Mouse (Mus musculus): ENCODE measurements around the gene Fh1.

The Fh1 gene

DNA sequence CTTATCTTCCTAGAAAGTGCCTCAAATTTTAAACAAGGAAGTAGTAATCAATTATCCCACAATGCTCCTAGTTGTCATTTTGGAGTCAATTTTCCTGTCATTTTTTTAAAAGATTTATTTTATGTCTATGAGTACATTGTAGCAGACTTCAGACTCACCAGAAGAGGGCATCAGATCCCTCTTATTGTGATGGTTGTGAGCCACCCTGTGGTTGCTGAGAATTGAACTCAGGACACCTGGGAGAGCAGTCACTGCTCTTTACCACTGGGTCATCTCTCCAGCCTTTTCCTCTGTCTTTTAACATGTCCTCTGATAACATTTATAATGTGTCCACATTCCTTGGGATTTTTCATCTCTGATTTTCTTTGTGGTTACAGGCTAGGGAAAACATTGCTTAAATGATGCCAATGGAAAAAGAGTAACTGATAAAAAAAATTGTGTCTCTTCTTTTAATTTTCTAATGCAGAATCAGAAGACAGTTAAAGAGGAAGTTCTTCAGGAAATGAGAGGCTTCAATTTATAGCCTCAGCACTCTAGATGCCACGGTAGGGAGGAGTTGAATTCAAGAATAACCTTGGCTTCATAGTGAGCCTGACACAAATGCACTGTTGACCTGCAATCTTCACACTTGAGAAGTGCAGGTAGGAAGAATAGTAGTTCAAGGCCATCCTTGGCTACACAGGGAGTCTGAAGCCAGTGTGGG is 706 bp upstream of the Fh1 start:
- no peak for ATAC-seq (ENCODE audit: insufficient number of reproducible peaks, low FRiP score, low TSS enrichment)

DNA sequence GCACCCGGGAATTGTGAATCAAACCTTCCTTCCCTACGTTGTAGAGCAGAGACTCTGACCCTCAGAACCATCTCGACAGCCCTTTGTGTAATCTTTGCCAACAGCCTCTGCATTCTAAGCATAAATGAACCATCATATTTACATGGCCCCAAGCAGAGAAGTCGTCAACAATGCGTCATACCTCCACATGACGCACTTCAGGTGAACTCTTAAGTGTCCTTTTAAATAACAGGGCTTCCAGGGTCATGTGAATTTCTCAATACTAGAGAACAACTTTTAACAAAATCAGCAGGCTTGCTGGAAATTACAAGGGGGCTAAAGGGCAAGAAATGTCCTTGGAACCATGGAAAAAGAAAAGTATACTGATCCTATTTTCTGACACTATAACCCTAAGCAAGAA is 1.8 kb downstream of the Fh1 start:
- ATAC-seq (ENCODE audit: insufficient number of reproducible peaks, low FRiP score, low TSS enrichment) = no peak

DNA sequence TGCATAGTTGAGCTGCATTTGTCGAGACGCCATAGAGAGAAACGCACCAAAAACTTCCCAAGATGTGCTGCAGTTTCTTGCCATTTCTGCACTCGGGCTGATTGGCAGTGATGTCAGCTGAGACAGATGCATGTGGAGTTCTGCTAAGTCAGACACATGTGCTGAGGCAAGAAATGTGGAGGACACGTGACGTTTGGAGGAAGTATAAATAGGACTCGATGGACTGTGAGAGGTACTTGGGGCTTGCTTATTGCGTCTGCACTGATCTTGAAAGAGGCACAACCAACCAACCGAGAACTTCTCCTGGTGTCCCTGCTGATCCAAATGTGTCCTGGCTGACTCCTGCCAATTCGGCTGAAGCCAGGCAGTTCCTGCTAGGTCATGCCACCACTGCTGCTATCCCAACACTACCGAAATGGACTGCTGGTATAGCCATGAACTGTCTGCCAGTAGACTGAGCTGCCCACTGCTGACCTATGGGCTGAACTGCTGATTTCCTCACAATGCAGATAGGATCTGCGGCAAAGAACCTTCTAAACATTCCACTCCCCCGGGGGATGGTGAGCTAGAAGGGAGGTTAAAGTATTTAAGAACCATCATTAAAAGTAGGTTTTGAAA is 5.5 kb downstream of the Fh1 start, which contains the start of gene Kmo:
Gene Kmo, plus strand, starts transcription at position 568 of the 618 bp plus-strand sequence.
- ATAC-seq (ENCODE audit: insufficient number of reproducible peaks, low FRiP score, low TSS enrichment) = no peak

DNA sequence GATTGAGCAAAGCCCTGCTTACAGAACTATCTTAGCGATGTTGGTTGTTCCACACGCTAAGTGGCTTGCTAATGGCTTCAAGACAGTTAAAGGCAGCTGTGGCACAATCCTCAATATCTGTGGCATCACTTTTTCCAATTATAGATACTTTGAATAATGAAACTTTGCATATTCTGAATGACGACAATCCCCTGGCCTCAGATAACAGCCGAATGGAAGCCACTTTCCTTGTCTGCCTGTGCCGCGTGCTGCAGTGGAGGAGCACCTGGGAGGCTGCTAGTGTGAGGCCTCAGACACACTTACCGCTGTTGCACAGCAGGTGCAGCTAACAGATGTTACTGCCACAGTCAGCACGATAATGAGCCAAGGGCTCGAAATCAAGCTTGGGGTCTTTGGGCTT is 10.4 kb downstream of the Fh1 start:
- no peak for ATAC-seq (ENCODE audit: insufficient number of reproducible peaks, low FRiP score, low TSS enrichment)

DNA sequence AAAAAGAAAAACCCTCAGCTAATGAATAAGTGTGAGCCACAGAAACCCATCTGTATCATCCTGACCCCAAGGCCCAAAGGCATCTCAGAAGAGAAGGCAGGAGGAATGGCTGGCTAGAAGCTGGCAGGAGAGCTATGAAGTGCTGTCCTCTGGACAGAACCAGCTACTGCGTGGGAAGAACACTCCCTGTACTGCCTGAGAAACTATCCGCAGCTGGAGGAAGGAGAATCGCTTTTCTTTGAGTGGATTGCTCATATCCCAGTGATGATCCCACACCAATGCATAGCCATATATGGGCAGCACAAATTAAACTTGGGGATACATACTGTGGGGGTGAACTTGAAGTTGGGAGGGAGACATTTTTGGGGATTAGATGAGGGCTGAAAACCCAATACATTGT is 16.7 kb downstream of the Fh1 start:
- no peak for ATAC-seq (ENCODE audit: insufficient number of reproducible peaks, low FRiP score, low TSS enrichment)

GRCm38 (mm10) chr1:175607838-175608585 is 17.4 kb downstream of the Fh1 start:
- ATAC-seq (ENCODE audit: insufficient number of reproducible peaks, low FRiP score, low TSS enrichment) = no peak

DNA sequence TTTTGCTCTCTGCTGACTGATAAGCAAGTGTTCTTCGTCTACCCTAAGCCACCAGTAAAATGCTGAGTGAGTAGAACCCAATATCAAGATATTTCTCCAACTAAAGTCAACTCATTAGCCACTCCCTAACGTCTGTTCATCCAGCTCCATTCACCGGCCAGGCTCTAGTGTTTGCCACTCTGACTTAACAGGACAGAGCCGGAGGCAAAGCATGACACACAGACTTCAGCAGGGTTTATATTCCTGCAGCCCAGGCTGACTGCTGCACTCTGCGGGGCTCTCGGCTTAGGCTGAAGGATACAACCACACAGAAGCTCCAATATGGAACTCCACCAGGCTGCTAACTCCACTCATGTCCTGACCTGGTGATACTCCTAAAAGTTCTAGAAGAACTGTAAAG is 18.1 kb downstream of the Fh1 start:
- ATAC-seq (ENCODE audit: insufficient number of reproducible peaks, low FRiP score, low TSS enrichment) = no peak

- no peak for ATAC-seq (ENCODE audit: insufficient number of reproducible peaks, low FRiP score, low TSS enrichment)
Measured at GRCm38 (mm10) chr1:175603390-175603789, 22.0 kb downstream of the Fh1 start.

DNA sequence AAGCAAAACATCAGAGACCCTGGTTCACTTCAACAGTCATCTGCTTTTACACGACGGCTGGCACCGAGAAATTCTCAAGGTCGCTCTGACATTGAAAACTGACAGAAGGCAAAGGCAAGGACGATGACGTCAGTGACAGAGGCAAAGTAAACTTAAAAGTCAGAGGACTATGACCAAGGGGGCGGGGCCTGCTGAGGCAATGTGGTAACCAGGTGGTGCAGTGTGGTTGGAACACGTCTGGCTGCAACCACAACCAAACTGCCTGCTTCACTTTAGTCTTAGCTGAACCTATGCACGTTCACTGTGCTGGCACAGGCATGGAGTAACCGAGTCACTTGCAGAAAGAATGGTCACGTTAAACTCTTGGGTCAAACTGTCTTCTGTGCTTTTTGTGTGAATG is 23.2 kb downstream of the Fh1 start:
- no peak for ATAC-seq (ENCODE audit: insufficient number of reproducible peaks, low FRiP score, low TSS enrichment)

DNA sequence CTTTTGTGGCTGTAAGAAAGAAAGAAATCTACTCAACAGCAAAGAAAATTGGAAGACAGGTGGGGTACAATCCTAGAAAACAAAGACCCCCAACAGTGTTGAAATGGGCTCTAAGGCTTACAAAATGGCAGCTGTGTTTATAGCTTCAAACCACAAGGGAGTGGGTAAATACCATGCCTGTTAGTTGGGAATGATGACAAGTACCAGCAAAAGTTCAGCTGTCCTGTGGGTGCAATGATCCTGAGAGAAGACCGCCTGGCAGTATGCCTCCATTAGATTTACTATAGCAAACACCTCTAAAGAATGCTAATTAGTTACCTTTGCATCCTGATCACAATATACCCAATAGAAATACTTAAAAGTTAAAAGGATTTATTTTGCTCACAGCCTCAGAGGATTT is 32.6 kb downstream of the Fh1 start:
- ATAC-seq (ENCODE audit: insufficient number of reproducible peaks, low FRiP score, low TSS enrichment) = no peak

DNA sequence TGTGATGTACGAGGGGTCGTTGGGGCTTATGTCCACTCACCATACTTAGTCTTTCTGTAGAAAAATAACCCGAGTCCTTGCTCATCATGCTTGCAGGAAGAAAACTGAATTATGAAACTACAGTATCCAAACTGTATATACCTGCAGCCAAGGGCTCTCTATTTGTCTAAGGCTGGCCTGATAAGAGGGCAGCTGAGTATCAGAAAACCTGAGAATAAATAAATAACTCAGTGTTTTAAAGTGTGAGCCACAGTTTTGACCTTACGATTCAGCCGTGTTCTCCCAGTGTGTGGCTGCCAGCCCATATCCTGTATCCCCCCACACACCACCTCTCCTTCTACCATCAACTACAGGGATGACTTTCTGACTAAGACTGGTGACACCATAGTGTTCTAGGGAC is 38.8 kb downstream of the Fh1 start:
- ATAC-seq (ENCODE audit: insufficient number of reproducible peaks, low FRiP score, low TSS enrichment) = no peak

GRCm38 (mm10) chr1:175585267-175585666 is 40.2 kb downstream of the Fh1 start:
- ATAC-seq (ENCODE audit: insufficient number of reproducible peaks, low FRiP score, low TSS enrichment) = no peak

- ATAC-seq (ENCODE audit: insufficient number of reproducible peaks, low FRiP score, low TSS enrichment) = no peak
Measured at GRCm38 (mm10) chr1:175582799-175583198, 42.6 kb downstream of the Fh1 start.

GRCm38 (mm10) chr1:175580346-175580745 is 45.1 kb downstream of the Fh1 start:
- peak; percentile 49; the same call in 1 of the 2 replicates for ATAC-seq (ENCODE audit: insufficient number of reproducible peaks, low FRiP score, low TSS enrichment)

DNA sequence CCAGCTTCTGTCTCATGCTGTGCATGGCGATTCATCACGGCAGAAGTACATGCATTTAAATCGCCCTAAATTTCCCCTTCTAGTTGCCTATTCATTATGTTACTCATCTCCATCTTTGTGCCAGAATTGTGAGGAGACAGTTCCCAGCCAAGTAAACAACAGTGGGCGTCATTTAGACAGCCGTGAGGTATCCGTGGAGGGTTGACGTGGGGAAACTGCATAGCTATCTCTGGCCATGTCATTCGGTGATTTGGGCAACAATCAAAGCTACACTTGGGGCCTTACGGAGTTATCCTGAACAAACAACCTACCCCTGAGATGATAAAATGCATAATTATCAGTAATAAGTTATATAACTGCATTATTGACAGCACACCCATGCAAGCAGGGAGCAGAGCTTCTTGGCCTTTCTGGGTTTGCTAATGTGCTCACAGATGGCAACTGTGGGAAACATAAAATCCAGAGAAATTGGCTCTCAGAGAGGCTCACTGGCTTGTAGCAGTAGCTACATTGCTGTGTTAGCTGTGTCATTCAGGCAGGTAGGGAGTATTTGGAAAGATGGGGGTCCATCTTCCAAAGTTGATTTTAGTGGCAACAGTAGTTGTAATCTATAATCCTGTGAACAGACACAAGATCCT is 45.7 kb downstream of the Fh1 start:
- peak; percentile 83; the same call in 1 of the 2 replicates for ATAC-seq (ENCODE audit: insufficient number of reproducible peaks, low FRiP score, low TSS enrichment)

DNA sequence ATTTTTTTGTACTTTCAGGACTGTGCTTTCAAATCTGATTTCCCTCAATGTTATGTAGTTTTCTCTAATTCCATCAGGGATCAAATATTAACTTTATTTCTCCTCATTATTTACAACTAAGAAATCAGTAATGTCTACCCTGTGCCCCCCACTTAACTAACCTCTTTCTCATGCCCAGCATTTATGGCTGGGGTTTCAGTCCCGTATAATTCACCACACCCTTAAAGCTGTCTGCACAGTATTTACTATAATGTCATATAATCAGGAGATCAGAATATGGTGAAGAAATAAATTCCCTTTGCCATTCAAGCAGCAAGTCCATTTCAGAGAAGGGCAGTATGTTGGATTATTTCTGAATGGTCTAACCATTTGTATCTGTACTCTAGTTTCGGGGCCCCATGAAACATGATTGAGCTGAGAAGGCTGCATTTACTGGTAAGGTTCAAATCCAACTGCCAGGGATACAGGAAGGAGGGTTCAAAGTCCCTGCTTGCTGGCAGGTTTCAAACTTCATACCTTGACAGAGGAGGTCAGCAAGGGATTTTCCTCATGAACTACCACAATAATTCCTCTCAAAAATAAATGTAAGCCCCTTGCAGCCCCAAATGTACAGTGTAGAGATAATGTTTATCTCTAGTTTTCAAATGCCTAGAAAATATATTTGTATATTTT is 46.9 kb downstream of the Fh1 start:
- ATAC-seq (ENCODE audit: insufficient number of reproducible peaks, low FRiP score, low TSS enrichment) = no peak

- no peak for ATAC-seq (ENCODE audit: insufficient number of reproducible peaks, low FRiP score, low TSS enrichment)
Measured at GRCm38 (mm10) chr1:175574129-175574528, 51.3 kb downstream of the Fh1 start.

GRCm38 (mm10) chr1:175565579-175566103 is 59.8 kb downstream of the Fh1 start:
- ATAC-seq (ENCODE audit: insufficient number of reproducible peaks, low FRiP score, low TSS enrichment) = no peak

GRCm38 (mm10) chr1:175564321-175564720 is 61.1 kb downstream of the Fh1 start:
- ATAC-seq (ENCODE audit: insufficient number of reproducible peaks, low FRiP score, low TSS enrichment) = no peak

DNA sequence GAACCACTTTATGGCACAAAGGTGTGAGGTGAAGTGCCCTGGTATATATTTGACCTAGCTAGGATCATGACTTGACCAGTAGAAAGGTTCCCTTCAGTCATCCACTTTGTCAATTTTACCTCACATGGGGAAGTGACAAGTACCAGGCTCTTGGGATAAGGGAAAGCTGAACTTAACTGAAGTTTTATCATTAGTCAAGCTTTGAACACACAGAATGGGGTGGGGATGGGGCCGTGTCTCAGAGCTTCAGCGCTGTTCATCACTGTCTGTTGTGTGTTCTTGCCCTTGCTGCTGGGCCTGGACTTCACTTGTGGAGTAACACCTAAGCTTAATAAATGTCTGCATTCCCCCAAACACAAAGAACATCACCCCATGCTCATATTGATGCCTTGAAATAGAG is 63.1 kb downstream of the Fh1 start:
- no peak for ATAC-seq (ENCODE audit: insufficient number of reproducible peaks, low FRiP score, low TSS enrichment)
